Mouse (Mus musculus): ENCODE data around the gene Serac1. TPM values are rescaled to one million over a fixed set of nuclear protein-coding genes. Genes with fewer than 3 reads are reported as not detected.

Gene Serac1
- polyA plus RNA-seq, 1 experiment from 2014 or later, result 4.7 TPM

DNA sequence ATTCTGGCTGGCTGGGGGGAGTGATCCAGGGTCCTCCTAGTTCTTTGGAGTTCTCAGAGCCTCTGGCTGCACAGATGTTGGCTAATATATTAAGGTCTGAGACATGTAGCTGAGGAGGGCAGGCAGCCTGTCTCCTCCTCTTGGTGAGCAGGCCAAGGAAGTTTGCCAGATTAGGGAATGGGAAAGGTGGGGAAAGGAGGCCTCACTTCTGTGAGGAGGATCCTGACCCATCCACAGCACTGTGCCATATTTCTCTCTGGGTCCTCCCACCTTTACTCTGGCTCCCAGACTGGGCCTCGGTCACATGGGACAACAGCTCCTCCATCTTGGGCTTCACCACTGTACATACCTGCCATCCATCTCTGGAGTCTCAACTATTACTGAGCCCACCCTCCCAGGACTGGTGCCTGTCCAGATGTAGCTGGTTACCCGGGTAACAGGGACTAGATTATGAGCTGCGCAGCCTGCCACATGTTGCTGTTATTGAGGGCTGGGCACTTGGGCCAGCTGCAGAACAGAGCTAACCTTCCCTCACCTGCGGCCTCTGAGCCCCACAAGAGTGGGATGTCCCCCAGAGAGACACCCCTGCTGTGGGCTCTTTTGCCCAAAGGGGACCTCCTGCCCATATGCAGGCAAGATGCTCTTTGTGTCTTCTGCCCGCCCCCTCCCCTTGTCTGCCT, 72.3 kb downstream of the Serac1 start:
- no peaks in the 10 kb centered on the region for H3K9me3 ChIP-seq (ENCODE audit: control insufficient read depth, low read length)
- peaks cover 7% of the 10 kb centered on the region for H3K4me1 ChIP-seq (ENCODE audit: control insufficient read depth, insufficient read depth, low read length)
- no peak overlapping the region for H3K4me2 ChIP-seq (ENCODE audit: low read depth, severe bottlenecking)
- 81% methylated on average over 5 of the region's 5 CpGs for WGBS
- H3K36me3 ChIP-seq (ENCODE audit: control insufficient read depth, insufficient read depth, low read length), result no peaks in the 10 kb centered on the region
- DNase-seq (ENCODE audit: low spot score) (no peak), ATAC-seq (ENCODE audit: insufficient number of reproducible peaks, low FRiP score, low TSS enrichment, low read depth) (no peak)
- no peak overlapping the region for H3K4me3 ChIP-seq (ENCODE audit: low read depth, low read length)
- H3K9ac ChIP-seq (ENCODE audit: low read length), result no peak overlapping the region
- no peaks in the 10 kb centered on the region for H3K27me3 ChIP-seq (ENCODE audit: control insufficient read depth, insufficient read depth, low read length)
- no peak overlapping the region for H3K27ac ChIP-seq (replicated peaks; ENCODE audit: low read depth, low read length)

DNA sequence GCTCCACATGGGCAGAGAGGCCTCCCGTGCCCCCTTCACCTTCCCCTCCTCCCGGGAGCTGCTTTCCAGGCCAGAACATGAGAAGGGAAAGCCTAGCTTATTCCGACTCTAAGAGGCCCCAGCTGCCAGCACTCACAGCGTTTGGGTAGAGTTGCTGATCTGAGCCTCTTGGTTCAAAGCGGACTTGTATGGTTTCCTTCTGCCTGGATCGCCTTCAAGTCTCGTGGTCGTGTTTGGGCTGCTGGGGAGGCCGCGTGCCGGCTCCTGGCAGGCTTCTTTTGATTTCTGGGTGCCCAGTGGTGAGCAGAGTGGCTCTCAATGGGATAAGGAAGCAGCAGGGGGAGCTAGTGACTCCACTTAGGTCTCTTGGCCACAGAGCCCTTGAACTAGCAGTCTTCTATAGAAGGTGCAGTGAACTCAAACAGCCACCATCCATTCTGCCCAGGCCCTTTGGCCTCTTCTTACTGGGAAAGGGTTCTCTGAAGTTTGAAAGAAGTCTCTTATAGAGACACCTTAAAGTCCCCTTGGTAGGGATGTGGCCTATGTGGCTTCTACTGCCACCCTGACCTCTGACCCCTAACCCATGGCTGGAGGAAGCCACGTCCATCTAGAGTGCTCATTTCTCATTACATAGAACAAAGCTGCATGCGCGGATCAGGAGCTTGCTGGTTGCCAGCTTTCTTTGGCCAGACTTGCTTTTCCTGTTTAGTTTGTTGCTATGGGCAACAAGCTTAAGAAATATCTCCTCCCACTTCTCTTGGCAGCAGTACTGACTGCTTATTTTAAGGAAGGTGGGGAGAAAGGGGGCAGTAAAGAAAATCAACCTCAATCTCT, 73.7 kb downstream of the Serac1 start:
- Histone ChIP-seq H3K4me3 (ENCODE audit: low read depth, low read length) (no peak overlapping the region), H3K27ac (replicated peaks; ENCODE audit: low read depth, low read length) (peak overlapping the region; percentile 33; the same call in 1 of the 2 replicates)
- no peak for ATAC-seq (ENCODE audit: insufficient number of reproducible peaks, low FRiP score, low TSS enrichment, low read depth)

DNA sequence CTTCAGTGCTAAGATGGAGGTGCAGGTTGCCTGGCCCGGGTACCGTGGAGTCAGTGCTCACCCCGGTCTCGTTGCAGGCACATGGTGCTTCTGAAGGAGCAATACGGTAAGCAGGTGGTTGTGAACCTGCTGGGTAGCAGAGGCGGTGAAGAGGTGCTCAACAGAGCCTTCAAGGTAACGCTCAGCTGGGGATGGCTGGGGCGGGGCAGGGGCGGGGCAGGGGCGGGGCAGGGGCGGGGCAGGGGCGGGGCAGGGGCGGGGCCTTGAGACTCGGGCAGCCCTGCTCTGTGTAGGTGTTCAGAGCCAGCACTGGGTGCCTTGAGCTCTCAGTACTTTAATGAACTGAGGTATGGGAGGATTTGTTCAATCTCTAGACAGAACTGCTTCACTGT, 74.3 kb downstream of the Serac1 start:
- no peak overlapping the region for H3K4me3 ChIP-seq (ENCODE audit: low read depth, low read length)
- H3K27ac ChIP-seq (replicated peaks; ENCODE audit: low read depth, low read length), result no peak overlapping the region
- peaks cover 7% of the 10 kb centered on the region for H3K4me1 ChIP-seq (ENCODE audit: control insufficient read depth, insufficient read depth, low read length)
- no peaks in the 10 kb centered on the region for H3K27me3 ChIP-seq (ENCODE audit: control insufficient read depth, insufficient read depth, low read length)
- ATAC-seq (ENCODE audit: insufficient number of reproducible peaks, low FRiP score, low TSS enrichment, low read depth), result peak; percentile 71; the same call in 1 of the 2 replicates
- H3K4me2 ChIP-seq (ENCODE audit: low read depth, severe bottlenecking), result peak overlapping the region; percentile 32
- 11% methylated on average over 14 of the region's 14 CpGs for WGBS
- DNase-seq (ENCODE audit: low spot score), result no peak
- H3K9me3 ChIP-seq (ENCODE audit: control insufficient read depth, low read length), result no peaks in the 10 kb centered on the region
- H3K9ac ChIP-seq (ENCODE audit: low read length), result no peak overlapping the region
- no peaks in the 10 kb centered on the region for H3K36me3 ChIP-seq (ENCODE audit: control insufficient read depth, insufficient read depth, low read length)

More for the DNA sequence above, 73.7 kb downstream of the Serac1 start:
- no peaks in the 10 kb centered on the region for H3K9me3 ChIP-seq (ENCODE audit: control insufficient read depth, low read length)
- no peak overlapping the region; the same call in 1 of the 2 replicates for H3K9ac ChIP-seq (ENCODE audit: low read length)
- peak overlapping the region; percentile 32 for H3K4me2 ChIP-seq (ENCODE audit: low read depth, severe bottlenecking)
- H3K36me3 ChIP-seq (ENCODE audit: control insufficient read depth, insufficient read depth, low read length), result no peaks in the 10 kb centered on the region
- DNase-seq (ENCODE audit: low spot score), result no peak
- H3K27me3 ChIP-seq (ENCODE audit: control insufficient read depth, insufficient read depth, low read length), result no peaks in the 10 kb centered on the region
- H3K4me1 ChIP-seq (ENCODE audit: control insufficient read depth, insufficient read depth, low read length), result peaks cover 7% of the 10 kb centered on the region
- WGBS, result 30% methylated on average over 14 of the region's 14 CpGs

DNA sequence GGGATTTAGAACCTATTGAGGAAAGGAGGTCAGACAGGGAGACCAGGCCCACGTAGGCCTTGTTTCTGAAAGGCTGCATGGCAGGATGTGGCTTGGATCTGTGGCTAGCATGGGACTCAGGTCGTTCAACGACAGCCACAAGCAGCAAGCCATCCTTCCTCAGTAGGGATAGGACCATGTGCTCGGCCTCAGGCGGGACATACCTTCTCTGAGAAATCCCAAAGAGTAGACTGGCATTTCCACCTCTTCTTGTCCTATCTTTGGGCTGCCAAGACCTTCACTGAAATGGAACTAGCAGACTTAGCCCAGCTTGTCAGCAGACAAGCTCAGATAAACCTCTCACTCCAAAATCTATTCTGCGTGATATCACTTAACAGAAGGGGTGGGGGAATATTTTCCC, 75.9 kb downstream of the Serac1 start:
- no peak for DNase-seq (ENCODE audit: low spot score)
- H3K4me1 ChIP-seq (ENCODE audit: control insufficient read depth, insufficient read depth, low read length), result peaks cover 7% of the 10 kb centered on the region
- no peaks in the 10 kb centered on the region for H3K9me3 ChIP-seq (ENCODE audit: control insufficient read depth, low read length)
- WGBS, result 87% methylated on average over 6 of the region's 6 CpGs
- no peak overlapping the region for H3K4me2 ChIP-seq (ENCODE audit: low read depth, severe bottlenecking)
- H3K27ac ChIP-seq (replicated peaks; ENCODE audit: low read depth, low read length), result no peak overlapping the region
- H3K36me3 ChIP-seq (ENCODE audit: control insufficient read depth, insufficient read depth, low read length), result no peaks in the 10 kb centered on the region
- H3K9ac ChIP-seq (ENCODE audit: low read length), result no peak overlapping the region
- no peak for ATAC-seq (ENCODE audit: insufficient number of reproducible peaks, low FRiP score, low TSS enrichment, low read depth)
- no peaks in the 10 kb centered on the region for H3K27me3 ChIP-seq (ENCODE audit: control insufficient read depth, insufficient read depth, low read length)
- no peak overlapping the region for H3K4me3 ChIP-seq (ENCODE audit: low read depth, low read length)

DNA sequence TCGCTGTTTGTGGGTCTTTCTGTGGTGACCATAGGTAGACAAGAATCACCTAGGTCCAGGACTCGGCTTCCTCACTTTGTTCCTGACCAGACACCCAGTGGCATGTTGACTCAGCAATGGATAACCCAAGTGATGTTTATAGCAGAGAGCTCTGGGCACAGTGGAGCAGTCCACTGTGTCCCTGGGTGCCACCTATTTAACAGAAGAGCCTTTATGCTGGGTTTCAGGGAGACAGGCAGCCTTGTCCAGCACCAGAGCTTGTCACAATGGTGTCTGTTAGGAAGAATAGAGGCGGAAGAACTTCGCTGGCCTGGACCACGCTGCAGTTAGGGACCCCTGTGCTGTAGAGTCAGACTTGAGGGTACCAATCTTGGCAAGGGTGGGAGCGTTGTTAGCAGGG, 77.0 kb downstream of the Serac1 start:
- DNase-seq (ENCODE audit: low spot score) (no peak), ATAC-seq (ENCODE audit: insufficient number of reproducible peaks, low FRiP score, low TSS enrichment, low read depth) (no peak)
- Histone ChIP-seq H3K4me2 (ENCODE audit: low read depth, severe bottlenecking) (no peak overlapping the region), H3K9me3 (ENCODE audit: control insufficient read depth, low read length) (no peaks in the 10 kb centered on the region), H3K27ac (replicated peaks; ENCODE audit: low read depth, low read length) (no peak overlapping the region), H3K4me1 (ENCODE audit: control insufficient read depth, insufficient read depth, low read length) (peaks cover 7% of the 10 kb centered on the region), H3K4me3 (ENCODE audit: low read depth, low read length) (no peak overlapping the region), H3K36me3 (ENCODE audit: control insufficient read depth, insufficient read depth, low read length) (no peaks in the 10 kb centered on the region), H3K27me3 (ENCODE audit: control insufficient read depth, insufficient read depth, low read length) (no peaks in the 10 kb centered on the region), H3K9ac (ENCODE audit: low read length) (no peak overlapping the region)
- 95% methylated on average over 6 of the region's 6 CpGs for WGBS

DNA sequence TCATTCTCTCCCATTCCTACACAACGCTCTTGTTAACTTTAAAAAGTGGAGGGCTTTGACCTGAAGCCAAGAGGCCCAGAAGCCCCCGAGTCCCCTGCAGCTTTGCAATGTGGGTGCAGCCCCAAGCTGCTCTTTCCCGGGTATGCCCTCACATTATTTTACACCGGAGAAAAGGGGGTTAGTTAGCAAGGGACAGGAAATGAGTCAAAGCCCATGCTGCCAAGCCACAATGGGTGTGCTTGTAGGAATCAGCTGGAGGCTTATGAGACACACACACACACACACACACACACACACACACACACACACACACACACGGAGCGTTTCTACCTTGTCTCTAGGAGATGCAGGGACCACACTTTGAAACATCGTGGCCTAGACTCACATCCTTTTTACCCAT, 77.7 kb downstream of the Serac1 start:
- no peaks in the 10 kb centered on the region for H3K36me3 ChIP-seq (ENCODE audit: control insufficient read depth, insufficient read depth, low read length)
- H3K4me1 ChIP-seq (ENCODE audit: control insufficient read depth, insufficient read depth, low read length), result peaks cover 7% of the 10 kb centered on the region
- H3K27ac ChIP-seq (replicated peaks; ENCODE audit: low read depth, low read length), result no peak overlapping the region
- H3K4me2 ChIP-seq (ENCODE audit: low read depth, severe bottlenecking), result no peak overlapping the region
- ATAC-seq (ENCODE audit: insufficient number of reproducible peaks, low FRiP score, low TSS enrichment, low read depth) (no peak), DNase-seq (ENCODE audit: low spot score) (no peak)
- 81% methylated on average over 7 of the region's 7 CpGs for WGBS
- no peaks in the 10 kb centered on the region for H3K27me3 ChIP-seq (ENCODE audit: control insufficient read depth, insufficient read depth, low read length)
- no peak overlapping the region for H3K4me3 ChIP-seq (ENCODE audit: low read depth, low read length)
- no peak overlapping the region for H3K9ac ChIP-seq (ENCODE audit: low read length)
- H3K9me3 ChIP-seq (ENCODE audit: control insufficient read depth, low read length), result no peaks in the 10 kb centered on the region

DNA sequence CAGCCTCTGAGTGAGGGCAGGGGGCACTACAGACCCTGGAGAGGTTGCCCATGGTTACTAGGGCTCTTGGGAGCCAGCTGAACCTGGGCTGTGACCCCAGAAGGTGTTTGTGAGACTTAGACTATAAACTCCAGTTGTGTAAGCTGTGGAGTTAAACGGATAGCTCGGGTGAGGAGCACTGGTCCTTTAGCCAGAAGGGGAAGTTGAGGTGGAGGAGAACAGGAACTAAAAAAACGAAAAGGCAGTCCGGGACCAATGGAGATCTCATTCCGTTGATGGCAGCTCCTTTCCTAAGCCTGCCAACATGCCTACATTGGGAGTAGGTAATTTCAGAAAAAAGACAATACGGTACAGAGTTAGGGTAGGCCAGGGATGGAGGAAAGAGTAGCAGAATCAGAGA, 78.2 kb downstream of the Serac1 start:
- H3K27ac ChIP-seq (replicated peaks; ENCODE audit: low read depth, low read length), result no peak overlapping the region
- no peaks in the 10 kb centered on the region for H3K9me3 ChIP-seq (ENCODE audit: control insufficient read depth, low read length)
- no peak overlapping the region for H3K9ac ChIP-seq (ENCODE audit: low read length)
- DNase-seq (ENCODE audit: low spot score) (no peak), ATAC-seq (ENCODE audit: insufficient number of reproducible peaks, low FRiP score, low TSS enrichment, low read depth) (no peak)
- H3K4me1 ChIP-seq (ENCODE audit: control insufficient read depth, insufficient read depth, low read length), result peaks cover 8% of the 10 kb centered on the region
- no peak overlapping the region for H3K4me2 ChIP-seq (ENCODE audit: low read depth, severe bottlenecking)
- no peaks in the 10 kb centered on the region for H3K36me3 ChIP-seq (ENCODE audit: control insufficient read depth, insufficient read depth, low read length)
- H3K27me3 ChIP-seq (ENCODE audit: control insufficient read depth, insufficient read depth, low read length), result no peaks in the 10 kb centered on the region
- WGBS, result 77% methylated on average over 6 of the region's 6 CpGs
- H3K4me3 ChIP-seq (ENCODE audit: low read depth, low read length), result no peak overlapping the region

DNA sequence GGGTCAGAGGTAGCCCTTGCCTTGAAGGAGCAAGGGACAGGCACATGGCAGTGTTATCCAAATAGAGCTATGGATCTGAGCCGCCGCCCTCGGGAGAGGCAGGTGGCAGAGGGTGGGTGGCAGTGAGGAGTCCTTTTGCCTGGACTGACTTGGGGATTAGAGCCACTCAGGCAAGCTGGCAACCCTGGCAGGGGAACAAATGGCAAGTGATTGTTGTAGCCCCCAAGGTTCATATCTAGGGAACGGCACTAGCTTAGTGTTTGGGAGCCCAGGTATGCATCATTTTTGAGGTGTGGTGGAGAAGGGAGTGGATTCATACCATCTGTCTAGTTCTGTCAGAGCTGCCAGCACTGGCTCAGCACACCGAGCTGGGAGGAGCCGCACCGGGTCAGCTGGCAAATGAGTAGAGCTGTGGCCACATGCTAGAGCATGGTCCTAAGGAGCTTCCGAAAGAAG, 78.6 kb downstream of the Serac1 start:
- H3K9me3 ChIP-seq (ENCODE audit: control insufficient read depth, low read length), result no peaks in the 10 kb centered on the region
- ATAC-seq (ENCODE audit: insufficient number of reproducible peaks, low FRiP score, low TSS enrichment, low read depth) (no peak), DNase-seq (ENCODE audit: low spot score) (no peak)
- WGBS, result 87% methylated on average over 8 of the region's 8 CpGs
- no peak overlapping the region for H3K4me3 ChIP-seq (ENCODE audit: low read depth, low read length)
- no peak overlapping the region for H3K9ac ChIP-seq (ENCODE audit: low read length)
- H3K4me2 ChIP-seq (ENCODE audit: low read depth, severe bottlenecking), result no peak overlapping the region
- H3K27me3 ChIP-seq (ENCODE audit: control insufficient read depth, insufficient read depth, low read length), result no peaks in the 10 kb centered on the region
- peaks cover 7% of the 10 kb centered on the region for H3K4me1 ChIP-seq (ENCODE audit: control insufficient read depth, insufficient read depth, low read length)
- no peak overlapping the region for H3K27ac ChIP-seq (replicated peaks; ENCODE audit: low read depth, low read length)
- H3K36me3 ChIP-seq (ENCODE audit: control insufficient read depth, insufficient read depth, low read length), result no peaks in the 10 kb centered on the region
